Mouse (Mus musculus) MEL (cell line): ENCODE data around the gene Znrf3. TPM values are rescaled to one million over a fixed set of nuclear protein-coding genes. Genes with fewer than 3 reads are reported as not detected.

ENCODE experiments used
- DNase-seq: peaks from one replicate; pipeline ENCODE4 v3.0.0; 2011; ENCODE audit warnings: low read depth, low spot score
- H3K27ac ChIP-seq: 2 replicates; pipeline ENCODE4 v1.5.1; 2012; ENCODE audit warnings: low read depth, mild to moderate bottlenecking, control low read depth, low read length, moderate library complexity; ENCODE audit not compliant: control insufficient read depth
- H3K27me3 ChIP-seq, 2 experiments: fragments of 150-350 bp in 1 of 2; sonication (generic) in 1 of 2; 2 replicates each; pipeline ENCODE4 v1.6.1; 2012; ENCODE audit warnings: low read length in 2 of 2, mild to moderate bottlenecking in 2 of 2, improper control_type of control experiment in 1 of 2, moderate library complexity in 1 of 2; ENCODE audit not compliant: insufficient read depth in 2 of 2, control insufficient read depth in 1 of 2
- H3K36me3 ChIP-seq, 2 experiments: 2 replicates each; pipeline ENCODE4 v1.6.1; 2012 to 2014; ENCODE audit warnings: low read length in 2 of 2, improper control_type of control experiment in 1 of 2, inconsistent platforms in 1 of 2, mild to moderate bottlenecking in 1 of 2; ENCODE audit not compliant: insufficient read depth in 2 of 2, control insufficient read depth in 1 of 2
- H3K4me1 ChIP-seq, 2 experiments: fragments of 150-350 bp in 1 of 2; sonication (generic) in 1 of 2; 2 replicates each; pipeline ENCODE4 v1.6.1; 2012; ENCODE audit warnings: low read length in 2 of 2, improper control_type of control experiment in 1 of 2, mild to moderate bottlenecking in 1 of 2; ENCODE audit not compliant: insufficient read depth in 2 of 2, control insufficient read depth in 1 of 2
- H3K4me3 ChIP-seq, 2 experiments: fragments of 150-350 bp in 1 of 2; sonication (generic) in 1 of 2; 2 replicates each; pipeline ENCODE4 v1.5.1; 2012; ENCODE audit warnings: low read depth in 2 of 2, low read length in 2 of 2, mild to moderate bottlenecking in 2 of 2, moderate library complexity in 2 of 2, control low read depth in 1 of 2, improper control_type of control experiment in 1 of 2; ENCODE audit not compliant: control insufficient read depth in 1 of 2, insufficient read depth in 1 of 2
- H3K79me2 ChIP-seq: 2 replicates; pipeline ENCODE4 v1.6.1; 2012; ENCODE audit warnings: mild to moderate bottlenecking, low read length, moderate library complexity; ENCODE audit not compliant: control insufficient read depth, poor library complexity, insufficient read depth
- H3K9ac ChIP-seq: 2 replicates; pipeline ENCODE4 v1.6.1; 2012; ENCODE audit warnings: low read depth, mild to moderate bottlenecking, control low read depth, low read length, moderate library complexity; ENCODE audit not compliant: control insufficient read depth, poor library complexity, severe bottlenecking
- H3K9me3 ChIP-seq: fragments of 150-350 bp; sonication (generic); replicated peaks from 2 replicates; pipeline ENCODE4 v1.6.1; 2012; ENCODE audit warnings: mild to moderate bottlenecking, low read length, improper control_type of control experiment, moderate library complexity; ENCODE audit not compliant: insufficient read depth
- BHLHE40 ChIP-seq: IDR thresholded peaks from 2 replicates; pipeline ENCODE4 v1.6.1; 2012; ENCODE audit warnings: low read depth, mild to moderate bottlenecking, inconsistent platforms, low read length, improper control_type of control experiment, borderline replicate concordance
- CHD1 ChIP-seq: IDR thresholded peaks from 2 replicates; pipeline ENCODE4 v1.6.1; 2012; ENCODE audit warnings: low read depth, mild to moderate bottlenecking, inconsistent platforms, low read length, improper control_type of control experiment
- CHD2 ChIP-seq: IDR thresholded peaks from 2 replicates; pipeline ENCODE4 v1.6.1; 2011; ENCODE audit warnings: low read length, improper control_type of control experiment
- CTCF ChIP-seq, 3 experiments: IDR thresholded peaks in 2 of 3; conservative IDR thresholded peaks in 1 of 3; 2 replicates each; pipeline ENCODE4 v1.5.1; 2011 to 2012; ENCODE audit warnings: low read length in 3 of 3, low read depth in 2 of 3, mild to moderate bottlenecking in 2 of 3, improper control_type of control experiment in 1 of 3, inconsistent platforms in 1 of 3, mixed read lengths in 1 of 3, moderate library complexity in 1 of 3; ENCODE audit not compliant: control insufficient read depth in 1 of 3, insufficient read depth in 1 of 3, poor library complexity in 1 of 3, severe bottlenecking in 1 of 3
- E2F4 ChIP-seq: IDR thresholded peaks from 2 replicates; pipeline ENCODE4 v1.6.1; 2011; ENCODE audit warnings: low read depth, low read length, improper control_type of control experiment, borderline replicate concordance
- ELF1 ChIP-seq: IDR thresholded peaks from 2 replicates; pipeline ENCODE4 v1.6.1; 2014; ENCODE audit warnings: low read depth, mild to moderate bottlenecking, inconsistent platforms, low read length, improper control_type of control experiment, moderate library complexity
- EP300 ChIP-seq, 2 experiments: IDR thresholded peaks; 2 replicates each; pipeline ENCODE4 v1.6.1; 2011; ENCODE audit warnings: improper control_type of control experiment in 2 of 2, low read length in 2 of 2, low read depth in 1 of 2, mild to moderate bottlenecking in 1 of 2
- ETS1 ChIP-seq: IDR thresholded peaks from 2 replicates; pipeline ENCODE4 v1.6.1; 2012; ENCODE audit warnings: low read depth, mild to moderate bottlenecking, inconsistent platforms, low read length, improper control_type of control experiment, moderate library complexity
- HCFC1 ChIP-seq: IDR thresholded peaks from 2 replicates; pipeline ENCODE4 v1.6.1; 2012; ENCODE audit warnings: low read depth, mild to moderate bottlenecking, inconsistent platforms, low read length, improper control_type of control experiment, moderate library complexity
- KAT2A ChIP-seq: conservative IDR thresholded peaks from 2 replicates; pipeline ENCODE4 v1.6.1; 2012; ENCODE audit warnings: low read depth, low read length, improper control_type of control experiment, inconsistent platforms
- MAFK ChIP-seq: IDR thresholded peaks from 2 replicates; pipeline ENCODE4 v1.6.1; 2011; ENCODE audit warnings: low read depth, mild to moderate bottlenecking, low read length, improper control_type of control experiment, borderline replicate concordance
- MEF2A ChIP-seq: IDR thresholded peaks from 2 replicates; pipeline ENCODE4 v1.6.1; 2014; ENCODE audit warnings: low read depth, mild to moderate bottlenecking, inconsistent platforms, low read length, improper control_type of control experiment; ENCODE audit not compliant: poor library complexity, insufficient replicate concordance, severe bottlenecking; ENCODE audit errors: extremely low read depth
- MYB ChIP-seq: IDR thresholded peaks from 2 replicates; pipeline ENCODE4 v1.6.1; 2011; ENCODE audit warnings: mild to moderate bottlenecking, low read depth, low read length, improper control_type of control experiment
- MYC ChIP-seq: IDR thresholded peaks from 2 replicates; pipeline ENCODE4 v1.6.1; 2011; ENCODE audit warnings: low read depth, mild to moderate bottlenecking, low read length, improper control_type of control experiment, moderate library complexity
- POLR2AphosphoS5 ChIP-seq: IDR thresholded peaks from 2 replicates; pipeline ENCODE4 v1.6.1; 2012; ENCODE audit warnings: low read depth, borderline replicate concordance, mild to moderate bottlenecking, inconsistent platforms, low read length, moderate library complexity, mixed read lengths
- SIN3A ChIP-seq: IDR thresholded peaks from 2 replicates; pipeline ENCODE4 v1.6.1; 2012; ENCODE audit warnings: low read length, improper control_type of control experiment, inconsistent platforms
- SMC3 ChIP-seq: IDR thresholded peaks from 2 replicates; pipeline ENCODE4 v1.6.1; 2011; ENCODE audit warnings: low read depth, low read length, improper control_type of control experiment
- TCF12 ChIP-seq: IDR thresholded peaks from 2 replicates; pipeline ENCODE4 v1.6.1; 2014; ENCODE audit warnings: low read depth, mild to moderate bottlenecking, inconsistent platforms, low read length, improper control_type of control experiment, moderate library complexity
- USF1 ChIP-seq: IDR thresholded peaks from 2 replicates; pipeline ENCODE4 v1.6.1; 2014; ENCODE audit warnings: low read depth, mild to moderate bottlenecking, inconsistent platforms, low read length, improper control_type of control experiment, moderate library complexity
- USF2 ChIP-seq, 2 experiments: IDR thresholded peaks; 2 replicates each; pipeline ENCODE4 v1.6.1; 2011 to 2012; ENCODE audit warnings: improper control_type of control experiment in 2 of 2, low read length in 2 of 2, borderline replicate concordance in 1 of 2, inconsistent platforms in 1 of 2, low read depth in 1 of 2, mild to moderate bottlenecking in 1 of 2; ENCODE audit not compliant: insufficient read depth in 1 of 2
- ZC3H11A ChIP-seq: IDR thresholded peaks from 2 replicates; pipeline ENCODE4 v1.6.1; 2012; ENCODE audit warnings: low read depth, mild to moderate bottlenecking, inconsistent platforms, low read length, improper control_type of control experiment
- ZMIZ1 ChIP-seq: IDR thresholded peaks from 2 replicates; pipeline ENCODE4 v1.6.1; 2012; ENCODE audit warnings: low read depth, mild to moderate bottlenecking, inconsistent platforms, low read length, improper control_type of control experiment, moderate library complexity
- ZNF384 ChIP-seq: IDR thresholded peaks from 2 replicates; pipeline ENCODE4 v1.6.1; 2012; ENCODE audit warnings: low read depth, mild to moderate bottlenecking, inconsistent platforms, low read length, improper control_type of control experiment
- polyA plus RNA-seq, 2 experiments: library from polyadenylated mRNA; stranded (reverse) in 1 of 2; unstranded in 1 of 2; fragments of >175 nt in 1 of 2; fragments of >200 nt in 1 of 2; gene quantifications; 2 replicates each; pipeline versions ENCODE4 v1.2.1 to v1.2.4; 2012; ENCODE audit warnings: low replicate concordance in 2 of 2, low read depth in 1 of 2; ENCODE audit not compliant: insufficient read length in 2 of 2, insufficient read depth in 1 of 2, missing spikeins in 1 of 2
- total RNA-seq: library from RNA; depleted of rRNA; stranded (reverse); fragments of 300-350 nt; gene quantifications from 2 replicates; pipeline ENCODE4 v1.2.3, GENCODE M21; 2012

Znrf3 gene
- total and polyA plus RNA-seq, 3 experiments, result 9.0 to 9.2 TPM; not detected in 1

- no peaks in the 10 kb centered on the region; a peak in 1 of 4 replicates for H3K36me3 ChIP-seq
- no peak overlapping the region for H3K27ac ChIP-seq
- TF ChIP-seq ZNF384, result peak; percentile 25; the same call in 1 of the 2 replicates
- no peak for TF ChIP-seq ZMIZ1
- H3K9ac ChIP-seq, result no peak overlapping the region
- no peaks in the 10 kb centered on the region for H3K4me1 ChIP-seq
- no peaks in the 10 kb centered on the region for H3K27me3 ChIP-seq
- H3K79me2 ChIP-seq, result no peaks in the 10 kb centered on the region
- no peaks in the 10 kb centered on the region for H3K9me3 ChIP-seq
- no peak overlapping the region for H3K4me3 ChIP-seq
- DNase-seq, result no peak
Observed at GRCm38 (mm10) chr11:5277307-5277971, 167.2 kb downstream of the Znrf3 start.

- H3K36me3 ChIP-seq, result no peaks in the 10 kb centered on the region
- TF ChIP-seq CTCF (IDR thresholded peaks at IDR 0.05 in 2 of 3, conservative IDR thresholded peaks at IDR 0.05 in 1 of 3; ENCODE audit: control insufficient read depth in 1 of 3, insufficient read depth in 1 of 3, low read depth in 2 of 3, low read length in 3 of 3, poor library complexity in 1 of 3, severe bottlenecking in 1 of 3), result no peak
- no peak for TF ChIP-seq E2F4
- no peak for TF ChIP-seq ETS1
- no peak for TF ChIP-seq ZNF384
- no peak for TF ChIP-seq MEF2A
- TF ChIP-seq, all 39 proteins: peak for 0
- Histone ChIP-seq H3K4me3 (no peak overlapping the region), H3K9me3 (no peaks in the 10 kb centered on the region), H3K27ac (no peak overlapping the region), H3K9ac (no peak overlapping the region), H3K79me2 (no peaks in the 10 kb centered on the region), H3K27me3 (no peaks in the 10 kb centered on the region), H3K4me1 (no peaks in the 10 kb centered on the region)
- DNase-seq, result no peak
Observed at GRCm38 (mm10) chr11:5275216-5275615, 169.4 kb downstream of the Znrf3 start.

GRCm38 (mm10) chr11:5272536-5273234, 172.0 kb downstream of the Znrf3 start:
- no peaks in the 10 kb centered on the region; a peak in 1 of 4 replicates for H3K27me3 ChIP-seq
- no peaks in the 10 kb centered on the region for H3K36me3 ChIP-seq
- no peak overlapping the region for H3K4me3 ChIP-seq
- no peak overlapping the region for H3K9ac ChIP-seq
- H3K4me1 ChIP-seq, result no peaks in the 10 kb centered on the region
- peak; percentile 37 for DNase-seq
- no peaks in the 10 kb centered on the region for H3K79me2 ChIP-seq
- H3K9me3 ChIP-seq, result no peaks in the 10 kb centered on the region
- H3K27ac ChIP-seq, result no peak overlapping the region
- no peak for TF ChIP-seq CHD1
- no peak for TF ChIP-seq ELF1
- TF ChIP-seq SMC3, result no peak
- no peak for TF ChIP-seq USF2 (IDR thresholded peaks at IDR 0.05; ENCODE audit: borderline replicate concordance in 1 of 2, insufficient read depth in 1 of 2, low read depth in 1 of 2, low read length in 2 of 2)
- no peak for TF ChIP-seq MYC
- no peak for TF ChIP-seq SIN3A
- no peak for TF ChIP-seq ETS1
- TF ChIP-seq ZC3H11A, result no peak
- no peak for TF ChIP-seq TCF12
- TF ChIP-seq POLR2AphosphoS5, result no peak
- TF ChIP-seq KAT2A, result no peak
- TF ChIP-seq MAFK, result no peak
- no peak for TF ChIP-seq MYB
- no peak for TF ChIP-seq CHD2
- TF ChIP-seq HCFC1, result no peak
- no peak for TF ChIP-seq BHLHE40
- TF ChIP-seq EP300 (IDR thresholded peaks at IDR 0.05; ENCODE audit: low read depth in 1 of 2, low read length in 2 of 2), result no peak
- TF ChIP-seq USF1, result no peak
- no peak for TF ChIP-seq CTCF (IDR thresholded peaks at IDR 0.05 in 2 of 3, conservative IDR thresholded peaks at IDR 0.05 in 1 of 3; ENCODE audit: control insufficient read depth in 1 of 3, insufficient read depth in 1 of 3, low read depth in 2 of 3, low read length in 3 of 3, poor library complexity in 1 of 3, severe bottlenecking in 1 of 3)
